Mouse (Mus musculus) lung, embryonic 16.5 days (tissue): Measurements from ENCODE around the gene Irs3. TPM values are rescaled to one million over a fixed set of nuclear protein-coding genes. Genes with fewer than 3 reads are reported as not detected.

Experiments
- ATAC-seq: fragments of 200-750 bp; cut with Nextera tagmentation; 2 replicates; pipeline ENCODE4 v1.8.0; 2017; ENCODE audit warnings: low read depth, mild to moderate bottlenecking, moderate library complexity
- H3K27ac ChIP-seq: fragments of 300-500 bp; sonication (generic); 2 replicates; pipeline ENCODE4 v1.5.1; 2014; ENCODE audit warnings: mild to moderate bottlenecking, control low read depth, low read length
- H3K27me3 ChIP-seq: fragments of 300-500 bp; sonication (generic); 2 replicates; pipeline ENCODE4 v1.6.1; 2014; ENCODE audit warnings: low read depth, low read length, mixed read lengths; ENCODE audit not compliant: control insufficient read depth, insufficient read depth
- H3K36me3 ChIP-seq: fragments of 300-500 bp; sonication (generic); 2 replicates; pipeline ENCODE4 v1.6.1; 2014; ENCODE audit warnings: low read length; ENCODE audit not compliant: control insufficient read depth, insufficient read depth
- H3K4me1 ChIP-seq: fragments of 300-500 bp; sonication (generic); replicated peaks from 2 replicates; pipeline ENCODE4 v1.6.1; 2014; ENCODE audit warnings: low read length, mixed read lengths; ENCODE audit not compliant: control insufficient read depth, insufficient read depth
- H3K4me2 ChIP-seq: fragments of 300-500 bp; sonication (generic); 2 replicates; pipeline ENCODE4 v1.6.1; 2014; ENCODE audit warnings: low read depth, low read length, control low read depth
- H3K4me3 ChIP-seq: fragments of 300-500 bp; sonication (generic); 2 replicates; pipeline ENCODE4 v1.5.1; 2014; ENCODE audit warnings: mild to moderate bottlenecking, low read length, control low read depth
- H3K9ac ChIP-seq: fragments of 300-500 bp; sonication (generic); 2 replicates; pipeline ENCODE4 v1.6.1; 2014; ENCODE audit warnings: low read length, control low read depth
- H3K9me3 ChIP-seq: fragments of 300-500 bp; sonication (generic); 2 replicates; pipeline ENCODE4 v1.6.1; 2016; ENCODE audit warnings: low read length; ENCODE audit not compliant: control insufficient read depth
- WGBS: fragments of 180-500 bp; shearing (Covaris S2); extraction: QIAGEN DNeasy Blood & Tissue Kit; methylation state at CpG from one replicate; pipeline ENCODE4 v1.1.7; 2014; 5-methylcytosine and 5-hydroxymethylcytosine counted together
- polyA plus RNA-seq: library from polyadenylated mRNA; unstranded; fragments of >200 nt; fragmentation: Nextera tagmentation; extraction: Ambion mirVana; gene quantifications from 2 replicates; pipeline ENCODE4 v1.2.1, GENCODE M21; 2015

Gene Irs3
- polyA plus RNA-seq, 1 experiment from 2014 or later: 0.38 TPM

DNA sequence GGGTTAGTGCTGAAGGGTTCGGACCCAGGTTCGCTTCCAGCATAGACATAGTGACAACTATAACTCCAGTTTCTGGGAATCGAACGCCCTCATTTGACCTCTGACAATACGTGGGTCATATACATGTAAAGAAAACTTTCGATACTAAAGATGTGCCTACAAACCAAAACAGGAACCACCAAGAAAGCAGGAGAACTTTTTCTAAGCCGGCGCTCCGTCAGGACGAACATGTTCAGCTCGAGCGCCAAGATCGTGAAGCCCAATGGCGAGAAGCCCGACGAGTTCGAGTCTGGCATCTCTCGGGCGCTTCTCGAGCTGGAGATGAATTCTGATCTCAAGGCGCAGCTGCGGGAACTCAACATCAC, 44.2 kb downstream of the Irs3 start:
- Histone ChIP-seq H3K9me3 (no peaks in the 10 kb centered on the region), H3K36me3 (no peaks in the 10 kb centered on the region)

GRCm38 (mm10) chr5:137600619-137601364, 44.7 kb downstream of the Irs3 start, which contains the start of gene Mospd3:
Mospd3 (minus strand) TSS chr5:137601058.
- H3K36me3 ChIP-seq: no peaks in the 10 kb centered on the region
- H3K27me3 ChIP-seq: no peaks in the 10 kb centered on the region
- ATAC-seq: peak; percentile 96
- WGBS: under 1% methylated on average over 41 of the region's 41 CpGs
- peak within 1 kb of the TSS; percentile 78 for H3K4me3 ChIP-seq
- peak within 1 kb of the TSS; percentile 93 for H3K9ac ChIP-seq
- H3K9me3 ChIP-seq: no peaks in the 10 kb centered on the region
- H3K4me2 ChIP-seq: peak within 1 kb of the TSS; percentile 95
- H3K27ac ChIP-seq: peak within 1 kb of the TSS; percentile 93
- peaks cover 19% of the 10 kb centered on the region for H3K4me1 ChIP-seq

More for the DNA sequence above, 44.2 kb downstream of the Irs3 start:
- Histone ChIP-seq H3K4me2 (peak overlapping the region; percentile 77), H3K4me3 (peak overlapping the region; percentile 78), H3K27ac (peak overlapping the region; percentile 79), H3K9ac (peak overlapping the region; percentile 73), H3K27me3 (no peaks in the 10 kb centered on the region), H3K4me1 (peaks cover 19% of the 10 kb centered on the region)
- ATAC-seq: no peak
- WGBS: 1% methylated on average over 22 of the region's 22 CpGs

GRCm38 (mm10) chr5:137600281-137600618, 45.3 kb downstream of the Irs3 start:
- peak overlapping the region; percentile 93 for H3K9ac ChIP-seq
- H3K27ac ChIP-seq: peak overlapping the region; percentile 37; the same call in 1 of the 2 replicates
- no peaks in the 10 kb centered on the region for H3K27me3 ChIP-seq
- no peaks in the 10 kb centered on the region for H3K9me3 ChIP-seq
- ATAC-seq: peak; percentile 6
- H3K4me1 ChIP-seq: peaks cover 19% of the 10 kb centered on the region
- peak overlapping the region; percentile 78 for H3K4me3 ChIP-seq
- peak overlapping the region; percentile 95 for H3K4me2 ChIP-seq
- H3K36me3 ChIP-seq: no peaks in the 10 kb centered on the region
- under 1% methylated on average over 19 of the region's 19 CpGs for WGBS

DNA sequence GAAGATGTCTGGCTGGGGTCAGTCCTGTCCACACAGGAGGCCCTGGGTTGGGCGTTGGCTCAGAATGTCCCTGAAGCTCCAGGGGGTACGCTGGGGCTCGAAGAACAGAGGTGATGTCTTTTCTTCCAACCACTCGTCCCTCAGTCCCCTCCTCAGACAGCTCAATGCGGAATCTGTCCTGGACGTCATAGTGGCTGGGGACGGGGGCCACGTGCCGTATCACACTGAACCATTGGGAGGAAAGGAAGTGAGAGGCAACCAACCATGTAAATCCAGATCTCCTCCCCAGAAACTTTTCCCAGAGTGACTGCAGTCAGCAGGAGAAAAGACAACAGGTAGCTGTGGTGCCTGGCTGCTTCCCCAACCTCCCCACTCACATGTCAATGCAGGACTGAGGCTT, 45.9 kb downstream of the Irs3 start:
- Histone ChIP-seq H3K4me3 (peak overlapping the region; percentile 78), H3K27me3 (no peaks in the 10 kb centered on the region), H3K36me3 (no peaks in the 10 kb centered on the region), H3K27ac (0 out of 2 replicates have a peak overlapping the region, but pooled peaks have one; percentile 37), H3K9me3 (no peaks in the 10 kb centered on the region), H3K9ac (peak overlapping the region; percentile 93), H3K4me2 (peak overlapping the region; percentile 95), H3K4me1 (peaks cover 19% of the 10 kb centered on the region)
- WGBS: 50% methylated on average over 9 of the region's 9 CpGs
- ATAC-seq: no peak

- Histone ChIP-seq H3K4me3 (no peak overlapping the region), H3K9me3 (no peaks in the 10 kb centered on the region), H3K9ac (no peak overlapping the region), H3K27me3 (no peaks in the 10 kb centered on the region), H3K4me1 (peaks cover 19% of the 10 kb centered on the region), H3K36me3 (no peaks in the 10 kb centered on the region), H3K27ac (no peak overlapping the region), H3K4me2 (no peak overlapping the region)
- ATAC-seq: no peak
- WGBS: 69% methylated on average over 2 of the region's 2 CpGs
Measured at GRCm38 (mm10) chr5:137598100-137598826, 47.3 kb downstream of the Irs3 start.

GRCm38 (mm10) chr5:137597625-137598024, 47.9 kb downstream of the Irs3 start:
- no peak overlapping the region for H3K4me3 ChIP-seq
- peaks cover 17% of the 10 kb centered on the region for H3K4me1 ChIP-seq
- ATAC-seq: no peak
- no peak overlapping the region for H3K9ac ChIP-seq
- no peaks in the 10 kb centered on the region for H3K9me3 ChIP-seq
- no peak overlapping the region for H3K4me2 ChIP-seq
- H3K36me3 ChIP-seq: no peaks in the 10 kb centered on the region
- no peaks in the 10 kb centered on the region for H3K27me3 ChIP-seq
- WGBS: 88% methylated on average over 6 of the region's 6 CpGs
- no peak overlapping the region for H3K27ac ChIP-seq

GRCm38 (mm10) chr5:137596601-137597261, 48.8 kb downstream of the Irs3 start:
- peak overlapping the region; percentile 15; the same call in 1 of the 2 replicates for H3K4me3 ChIP-seq

DNA sequence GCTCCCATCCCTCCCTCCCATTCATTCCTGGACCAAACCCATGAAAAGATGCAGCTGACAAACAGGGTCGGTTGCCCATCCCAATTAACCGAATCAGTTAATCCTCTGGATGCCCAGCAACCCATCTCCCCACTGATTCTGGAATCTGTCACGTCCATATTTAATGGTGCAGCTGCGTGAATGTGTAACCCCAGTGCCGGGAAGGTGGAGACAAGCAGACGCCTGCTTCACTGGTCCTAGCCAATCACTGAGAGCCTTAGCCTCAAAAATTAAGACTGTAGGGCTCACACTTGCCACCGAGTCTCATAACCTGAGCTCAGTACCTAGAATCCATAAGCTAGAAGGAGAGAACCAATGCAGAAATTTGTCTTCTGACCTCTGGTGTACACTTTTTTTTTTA, 49.6 kb downstream of the Irs3 start:
- 81% methylated on average over 7 of the region's 7 CpGs for WGBS
- Histone ChIP-seq H3K27ac (no peak overlapping the region), H3K4me3 (no peak overlapping the region), H3K4me2 (no peak overlapping the region), H3K36me3 (no peaks in the 10 kb centered on the region), H3K9me3 (no peaks in the 10 kb centered on the region), H3K9ac (no peak overlapping the region), H3K27me3 (no peaks in the 10 kb centered on the region), H3K4me1 (peaks cover 13% of the 10 kb centered on the region)
- ATAC-seq: no peak

More at GRCm38 (mm10) chr5:137596601-137597261, 48.8 kb downstream of the Irs3 start:
- ATAC-seq: no peak
- H3K36me3 ChIP-seq: no peaks in the 10 kb centered on the region
- no peak overlapping the region for H3K27ac ChIP-seq
- H3K9ac ChIP-seq: peak overlapping the region; percentile 14; the same call in 1 of the 2 replicates
- no peaks in the 10 kb centered on the region for H3K9me3 ChIP-seq
- H3K27me3 ChIP-seq: no peaks in the 10 kb centered on the region
- 36% methylated on average over 30 of the region's 30 CpGs for WGBS
- H3K4me2 ChIP-seq: peak overlapping the region; percentile 35
- H3K4me1 ChIP-seq: peaks cover 13% of the 10 kb centered on the region
